Mouse (Mus musculus): Measurements from ENCODE around the gene Braf. TPM values are rescaled to one million over a fixed set of nuclear protein-coding genes. Genes with fewer than 3 reads are reported as not detected.
"Not testable (repeated sequence)": the region's sequence is repeated elsewhere in the genome, so short reads cannot be mapped to it uniquely, and the experiment has no call there.

Braf gene
- polyA plus RNA-seq, 1 experiment from 2014 or later, result 15.8 TPM

- H3K27me3 ChIP-seq (ENCODE audit: control insufficient read depth, insufficient read depth, low read length), result no peaks in the 10 kb centered on the region
- H3K4me3 ChIP-seq (replicated peaks; ENCODE audit: low read length), result peak overlapping the region; percentile 100
- H3K4me2 ChIP-seq (ENCODE audit: low read depth, low read length), result peak overlapping the region; percentile 93
- peak overlapping the region; percentile 94 for H3K27ac ChIP-seq (ENCODE audit: low read length)
- H3K36me3 ChIP-seq (ENCODE audit: control insufficient read depth, insufficient read depth, low read length), result no peaks in the 10 kb centered on the region
- ATAC-seq (ENCODE audit: insufficient read depth, low FRiP score), result no peak; the same call in 1 of the 2 replicates
- H3K9me3 ChIP-seq (replicated peaks; ENCODE audit: control insufficient read depth, low read length), result no peaks in the 10 kb centered on the region
- H3K9ac ChIP-seq (ENCODE audit: low read length), result peak overlapping the region; percentile 96
- peaks cover 24% of the 10 kb centered on the region for H3K4me1 ChIP-seq (ENCODE audit: control insufficient read depth, insufficient read depth, low read length)
- 1% methylated on average over 12 of the region's 12 CpGs for WGBS
These were observed 759 bp downstream of the Braf start for GRCm38 (mm10) chr6:39724542-39724865.

- Histone ChIP-seq H3K4me3 (replicated peaks; ENCODE audit: low read length) (peak overlapping the region; percentile 100), H3K27me3 (ENCODE audit: control insufficient read depth, insufficient read depth, low read length) (no peaks in the 10 kb centered on the region), H3K4me1 (ENCODE audit: control insufficient read depth, insufficient read depth, low read length) (peaks cover 24% of the 10 kb centered on the region), H3K36me3 (ENCODE audit: control insufficient read depth, insufficient read depth, low read length) (no peaks in the 10 kb centered on the region), H3K9me3 (replicated peaks; ENCODE audit: control insufficient read depth, low read length) (no peaks in the 10 kb centered on the region), H3K4me2 (ENCODE audit: low read depth, low read length) (peak overlapping the region; percentile 93), H3K27ac (ENCODE audit: low read length) (peak overlapping the region; percentile 94; the same call in 1 of the 2 replicates), H3K9ac (ENCODE audit: low read length) (peak overlapping the region; percentile 96)
- no peak for ATAC-seq (ENCODE audit: insufficient read depth, low FRiP score)
- 1% methylated on average over 7 of the region's 7 CpGs for WGBS
These were observed 1.2 kb downstream of the Braf start for GRCm38 (mm10) chr6:39724071-39724470.

- Histone ChIP-seq H3K27ac (ENCODE audit: low read length) (no peak overlapping the region), H3K4me3 (replicated peaks; ENCODE audit: low read length) (no peak overlapping the region), H3K4me2 (ENCODE audit: low read depth, low read length) (no peak overlapping the region), H3K27me3 (ENCODE audit: control insufficient read depth, insufficient read depth, low read length) (no peaks in the 10 kb centered on the region), H3K36me3 (ENCODE audit: control insufficient read depth, insufficient read depth, low read length) (no peaks in the 10 kb centered on the region), H3K9me3 (replicated peaks; ENCODE audit: control insufficient read depth, low read length) (no peaks in the 10 kb centered on the region), H3K4me1 (ENCODE audit: control insufficient read depth, insufficient read depth, low read length) (peaks cover 20% of the 10 kb centered on the region), H3K9ac (ENCODE audit: low read length) (no peak overlapping the region)
- ATAC-seq (ENCODE audit: insufficient read depth, low FRiP score), result no peak
- 77% methylated on average over 6 of the region's 6 CpGs for WGBS
These were observed 6.7 kb downstream of the Braf start for GRCm38 (mm10) chr6:39718567-39718966.

- H3K9ac ChIP-seq (ENCODE audit: low read length), result no peak overlapping the region
- no peak for ATAC-seq (ENCODE audit: insufficient read depth, low FRiP score)
- peaks cover 10% of the 10 kb centered on the region; the same call in 1 of the 2 replicates for H3K4me1 ChIP-seq (ENCODE audit: control insufficient read depth, insufficient read depth, low read length)
- H3K27me3 ChIP-seq (ENCODE audit: control insufficient read depth, insufficient read depth, low read length), result no peaks in the 10 kb centered on the region
- H3K27ac ChIP-seq (ENCODE audit: low read length), result no peak overlapping the region
- WGBS, result 77% methylated on average over 2 of the region's 2 CpGs
- H3K9me3 ChIP-seq (replicated peaks; ENCODE audit: control insufficient read depth, low read length), result no peaks in the 10 kb centered on the region
- H3K4me2 ChIP-seq (ENCODE audit: low read depth, low read length), result no peak overlapping the region
- no peaks in the 10 kb centered on the region for H3K36me3 ChIP-seq (ENCODE audit: control insufficient read depth, insufficient read depth, low read length)
- no peak overlapping the region for H3K4me3 ChIP-seq (replicated peaks; ENCODE audit: low read length)
These were observed 8.2 kb downstream of the Braf start for GRCm38 (mm10) chr6:39717049-39717448.

GRCm38 (mm10) chr6:39714341-39714740 lies 10.9 kb downstream of the Braf start:
- no peak overlapping the region for H3K4me3 ChIP-seq (replicated peaks; ENCODE audit: low read length)
- H3K9ac ChIP-seq (ENCODE audit: low read length), result no peak overlapping the region
- H3K9me3 ChIP-seq (replicated peaks; ENCODE audit: control insufficient read depth, low read length), result no peaks in the 10 kb centered on the region
- no peaks in the 10 kb centered on the region for H3K36me3 ChIP-seq (ENCODE audit: control insufficient read depth, insufficient read depth, low read length)
- H3K27ac ChIP-seq (ENCODE audit: low read length), result no peak overlapping the region
- no peaks in the 10 kb centered on the region for H3K4me1 ChIP-seq (ENCODE audit: control insufficient read depth, insufficient read depth, low read length)
- no peak for ATAC-seq (ENCODE audit: insufficient read depth, low FRiP score)
- WGBS, result 69% methylated on average over 7 of the region's 7 CpGs
- no peak overlapping the region for H3K4me2 ChIP-seq (ENCODE audit: low read depth, low read length)
- H3K27me3 ChIP-seq (ENCODE audit: control insufficient read depth, insufficient read depth, low read length), result no peaks in the 10 kb centered on the region

- no peak for ATAC-seq (ENCODE audit: insufficient read depth, low FRiP score)
- 69% methylated on average over 3 of the region's 3 CpGs for WGBS
- Histone ChIP-seq H3K4me3 (replicated peaks; ENCODE audit: low read length) (no peak overlapping the region), H3K9me3 (replicated peaks; ENCODE audit: control insufficient read depth, low read length) (no peaks in the 10 kb centered on the region), H3K36me3 (ENCODE audit: control insufficient read depth, insufficient read depth, low read length) (no peaks in the 10 kb centered on the region), H3K4me2 (ENCODE audit: low read depth, low read length) (no peak overlapping the region), H3K27me3 (ENCODE audit: control insufficient read depth, insufficient read depth, low read length) (no peaks in the 10 kb centered on the region), H3K27ac (ENCODE audit: low read length) (no peak overlapping the region), H3K9ac (ENCODE audit: low read length) (no peak overlapping the region), H3K4me1 (ENCODE audit: control insufficient read depth, insufficient read depth, low read length) (no peaks in the 10 kb centered on the region)
These were observed 11.9 kb downstream of the Braf start for GRCm38 (mm10) chr6:39713399-39713798.

GRCm38 (mm10) chr6:39705625-39706024 lies 19.6 kb downstream of the Braf start:
- H3K4me1 ChIP-seq (ENCODE audit: control insufficient read depth, insufficient read depth, low read length), result no peaks in the 10 kb centered on the region
- ATAC-seq (ENCODE audit: insufficient read depth, low FRiP score), result no peak
- 89% methylated on average over 4 of the region's 4 CpGs for WGBS
- H3K36me3 ChIP-seq (ENCODE audit: control insufficient read depth, insufficient read depth, low read length), result no peaks in the 10 kb centered on the region
- H3K4me2 ChIP-seq (ENCODE audit: low read depth, low read length), result no peak overlapping the region
- no peaks in the 10 kb centered on the region for H3K9me3 ChIP-seq (replicated peaks; ENCODE audit: control insufficient read depth, low read length)
- no peaks in the 10 kb centered on the region for H3K27me3 ChIP-seq (ENCODE audit: control insufficient read depth, insufficient read depth, low read length)
- no peak overlapping the region for H3K27ac ChIP-seq (ENCODE audit: low read length)
- no peak overlapping the region for H3K9ac ChIP-seq (ENCODE audit: low read length)
- H3K4me3 ChIP-seq (replicated peaks; ENCODE audit: low read length), result no peak overlapping the region

GRCm38 (mm10) chr6:39693126-39693525 lies 32.1 kb downstream of the Braf start:
- ATAC-seq (ENCODE audit: insufficient read depth, low FRiP score), result no peak
- H3K27me3 ChIP-seq (ENCODE audit: control insufficient read depth, insufficient read depth, low read length), result no peaks in the 10 kb centered on the region
- H3K36me3 ChIP-seq (ENCODE audit: control insufficient read depth, insufficient read depth, low read length), result no peaks in the 10 kb centered on the region
- H3K4me1 ChIP-seq (ENCODE audit: control insufficient read depth, insufficient read depth, low read length), result no peaks in the 10 kb centered on the region
- H3K9me3 ChIP-seq (replicated peaks; ENCODE audit: control insufficient read depth, low read length), result no peaks in the 10 kb centered on the region
- H3K27ac ChIP-seq (ENCODE audit: low read length), result no peak overlapping the region
- H3K4me2 ChIP-seq (ENCODE audit: low read depth, low read length), result no peak overlapping the region
- H3K4me3 ChIP-seq (replicated peaks; ENCODE audit: low read length), result no peak overlapping the region
- H3K9ac ChIP-seq (ENCODE audit: low read length), result no peak overlapping the region
- 89% methylated on average over 1 of the region's 1 CpGs for WGBS

- not testable (repeated sequence) for H3K27ac ChIP-seq (ENCODE audit: low read length); H3K36me3 ChIP-seq (ENCODE audit: control insufficient read depth, insufficient read depth, low read length); H3K9me3 ChIP-seq (replicated peaks; ENCODE audit: control insufficient read depth, low read length); H3K27me3 ChIP-seq (ENCODE audit: control insufficient read depth, insufficient read depth, low read length); H3K4me1 ChIP-seq (ENCODE audit: control insufficient read depth, insufficient read depth, low read length); H3K4me3 ChIP-seq (replicated peaks; ENCODE audit: low read length); ATAC-seq (ENCODE audit: insufficient read depth, low FRiP score); H3K4me2 ChIP-seq (ENCODE audit: low read depth, low read length); H3K9ac ChIP-seq (ENCODE audit: low read length)
These were observed 38.4 kb downstream of the Braf start for GRCm38 (mm10) chr6:39686839-39687238.

- ATAC-seq (ENCODE audit: insufficient read depth, low FRiP score), result no peak
- 49% methylated on average over 5 of the region's 5 CpGs for WGBS
- Histone ChIP-seq H3K9ac (ENCODE audit: low read length) (no peak overlapping the region), H3K27ac (ENCODE audit: low read length) (no peak overlapping the region), H3K4me2 (ENCODE audit: low read depth, low read length) (no peak overlapping the region), H3K4me3 (replicated peaks; ENCODE audit: low read length) (no peak overlapping the region), H3K4me1 (ENCODE audit: control insufficient read depth, insufficient read depth, low read length) (no peaks in the 10 kb centered on the region), H3K27me3 (ENCODE audit: control insufficient read depth, insufficient read depth, low read length) (no peaks in the 10 kb centered on the region), H3K36me3 (ENCODE audit: control insufficient read depth, insufficient read depth, low read length) (peaks cover 6% of the 10 kb centered on the region; the same call in 1 of the 2 replicates), H3K9me3 (replicated peaks; ENCODE audit: control insufficient read depth, low read length) (no peaks in the 10 kb centered on the region)
These were observed 43.5 kb downstream of the Braf start for GRCm38 (mm10) chr6:39681795-39682194.

Measured in stomach, embryonic 16.5 days (tissue).